Mouse (Mus musculus) CD8-positive naive resting alpha-beta T cell, adult 57 days (primary cell): ENCODE results near the gene Mmaa. TPM values are rescaled to one million over a fixed set of nuclear protein-coding genes. Genes with fewer than 3 reads are reported as not detected.

ENCODE experiments used
- total RNA-seq: library from RNA; stranded (reverse); gene quantifications from one replicate; pipeline ENCODE4 v1.2.4, GENCODE M21; 2023

The Mmaa gene
- total RNA-seq, result 9.5 TPM

DNA sequence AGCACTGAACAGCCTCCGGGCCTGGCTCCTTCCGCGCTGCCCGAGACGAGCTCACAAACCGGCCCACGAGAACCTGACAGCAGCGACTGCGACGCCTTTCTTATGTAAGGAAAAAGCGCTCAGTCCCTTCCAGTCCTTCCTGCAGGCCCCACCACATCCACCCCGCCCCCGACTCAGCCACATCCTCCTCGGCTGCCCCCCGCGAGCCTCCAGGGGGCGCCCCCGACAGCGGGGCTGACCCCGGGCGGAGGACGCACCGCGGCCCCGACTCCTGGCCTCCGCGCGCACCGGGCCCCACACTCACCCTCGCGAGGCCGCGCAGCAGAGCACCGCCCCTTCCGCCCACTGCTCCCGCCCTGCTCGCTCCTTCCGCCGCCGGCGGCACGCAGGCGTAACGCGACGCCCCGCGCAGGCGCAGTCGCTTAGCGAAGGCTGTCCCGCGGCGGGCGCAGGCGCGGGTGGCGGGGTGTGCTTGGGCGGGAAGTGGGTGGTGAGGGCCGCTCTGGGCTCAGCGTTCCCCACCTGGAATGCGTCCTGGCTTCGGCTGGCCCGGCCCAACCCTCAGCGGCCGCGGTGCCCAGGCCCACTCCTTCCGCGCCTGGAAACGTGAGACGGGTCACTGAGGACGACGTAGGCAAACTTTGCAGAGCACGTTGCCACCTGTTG, at the start of gene Mmaa:
TSS of gene Mmaa (minus strand) at position 328 of the 666 bp plus-strand sequence.

DNA sequence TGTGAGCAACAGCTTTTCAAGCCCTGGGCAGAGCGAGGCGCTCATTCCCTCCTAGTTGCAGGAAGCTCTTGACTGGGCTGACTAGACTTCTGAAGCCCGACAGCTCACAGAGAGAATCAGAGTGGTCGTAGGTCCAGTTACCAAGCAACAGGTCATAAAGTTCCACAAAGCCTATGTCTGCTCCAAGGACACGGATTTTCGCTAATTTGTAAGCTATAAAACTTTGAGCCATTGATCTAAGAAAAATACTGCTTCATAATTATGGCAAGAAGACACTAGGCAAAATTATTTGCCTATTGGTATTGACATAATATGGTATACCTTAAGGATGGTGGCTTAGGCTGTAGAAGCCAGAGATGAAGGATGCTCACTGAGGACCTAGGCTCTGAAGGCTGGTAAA, 46.3 kb downstream of the Mmaa start, which contains the start of gene 1700011L22Rik:
TSS of gene 1700011L22Rik (minus strand) at position 101 of the 400 bp plus-strand sequence.

Other genes starting within 250 kb of the Mmaa start
- gene 1700011L22Rik, start 46.4 kb downstream of the Mmaa start, total RNA-seq, result not detected
- 18.4 TPM for gene Smad1, start 104.6 kb upstream of the Mmaa start, total RNA-seq